Mouse (Mus musculus): Measurements from ENCODE around the gene Olfr1056.
"Not testable (repeated sequence)": the region's sequence is repeated elsewhere in the genome, so short reads cannot be mapped to it uniquely, and the experiment has no call there.

Gene Olfr1056

GRCm38 (mm10) chr2:86362369-86362768, at the start of gene Olfr1056:
Gene Olfr1056, minus strand, starts transcription at chr2:86362469.
- DNase-seq (ENCODE audit: low read depth, low spot score) = no peak

- DNase-seq (ENCODE audit: low read depth, low spot score) = no peak
Measured at GRCm38 (mm10) chr2:86395114-86395513, 32.8 kb upstream of the Olfr1056 start.

- DNase-seq (ENCODE audit: low read depth, low spot score) = not testable (repeated sequence)
Measured at GRCm38 (mm10) chr2:86388461-86388860, 26.2 kb upstream of the Olfr1056 start, which contains the start of gene Olfr1058. Gene Olfr1058, minus strand, starts transcription at chr2:86388561.

GRCm38 (mm10) chr2:86378293-86378692, 16.0 kb upstream of the Olfr1056 start, which contains the start of gene Olfr1057:
Gene Olfr1057, minus strand, starts transcription at chr2:86378393.
- DNase-seq (ENCODE audit: low read depth, low spot score) = no peak

GRCm38 (mm10) chr2:86366342-86366741, 4.1 kb upstream of the Olfr1056 start:
- not testable (repeated sequence) for DNase-seq (ENCODE audit: low read depth, low spot score)

- DNase-seq (ENCODE audit: low read depth, low spot score) = not testable (repeated sequence)
Measured at GRCm38 (mm10) chr2:86351751-86352150, 10.5 kb downstream of the Olfr1056 start.

- no peak for DNase-seq (ENCODE audit: low read depth, low spot score)
Measured at GRCm38 (mm10) chr2:86350184-86350583, 12.1 kb downstream of the Olfr1056 start, which contains the start of gene Olfr1055. Gene Olfr1055, minus strand, starts transcription at chr2:86350284.

- DNase-seq (ENCODE audit: low read depth, low spot score) = no peak
Measured at GRCm38 (mm10) chr2:86335333-86335732, 26.9 kb downstream of the Olfr1056 start, which contains the start of gene Olfr1054. Gene Olfr1054, minus strand, starts transcription at chr2:86335433.

- no peak for DNase-seq (ENCODE audit: low read depth, low spot score)
Measured at GRCm38 (mm10) chr2:86315184-86315583, 47.1 kb downstream of the Olfr1056 start, which contains the start of gene Olfr1053. Gene Olfr1053, minus strand, starts transcription at chr2:86315284.
